Mouse (Mus musculus) forebrain, embryonic 13.5 days (tissue): ENCODE data around the gene Pcca. TPM values are rescaled to one million over a fixed set of nuclear protein-coding genes. Genes with fewer than 3 reads are reported as not detected.
"Not testable (repeated sequence)": the region's sequence is repeated elsewhere in the genome, so short reads cannot be mapped to it uniquely, and the experiment has no call there.

Experiments
- ATAC-seq: fragments of 200-750 bp; cut with Nextera tagmentation; 2 replicates; pipeline ENCODE4 v1.8.0; 2017
- H3K27ac ChIP-seq: fragments of 300-500 bp; sonication (generic); 2 replicates; pipeline ENCODE4 v1.5.1; 2015; ENCODE audit warnings: inconsistent platforms, mild to moderate bottlenecking, moderate library complexity
- H3K27me3 ChIP-seq: fragments of 300-500 bp; sonication (generic); 2 replicates; pipeline ENCODE4 v1.6.1; 2015; ENCODE audit warnings: mild to moderate bottlenecking, inconsistent platforms
- H3K36me3 ChIP-seq: fragments of 300-500 bp; sonication (generic); 2 replicates; pipeline ENCODE4 v1.6.1; 2015; ENCODE audit warnings: mild to moderate bottlenecking, inconsistent platforms; ENCODE audit not compliant: poor library complexity, severe bottlenecking
- H3K4me1 ChIP-seq: fragments of 300-500 bp; sonication (generic); 2 replicates; pipeline ENCODE4 v1.6.1; 2015; ENCODE audit warnings: inconsistent platforms
- H3K4me2 ChIP-seq: fragments of 300-500 bp; sonication (generic); 2 replicates; pipeline ENCODE4 v1.6.1; 2015; ENCODE audit warnings: inconsistent platforms, mild to moderate bottlenecking, moderate library complexity
- H3K4me3 ChIP-seq: fragments of 300-500 bp; sonication (generic); 2 replicates; pipeline ENCODE4 v1.5.1; 2015; ENCODE audit warnings: mild to moderate bottlenecking, inconsistent platforms
- H3K9ac ChIP-seq: fragments of 300-500 bp; sonication (generic); 2 replicates; pipeline ENCODE4 v1.6.1; 2015; ENCODE audit warnings: mild to moderate bottlenecking, inconsistent platforms
- H3K9me3 ChIP-seq: fragments of 300-500 bp; sonication (generic); replicated peaks from 2 replicates; pipeline ENCODE4 v1.6.1; 2016; ENCODE audit warnings: inconsistent platforms
- WGBS: fragments of 180-500 bp; shearing (Covaris S2); methylation state at CpG from one replicate; pipeline ENCODE4 v1.1.7; 2015; 5-methylcytosine and 5-hydroxymethylcytosine counted together
- polyA plus RNA-seq: library from polyadenylated mRNA; unstranded; fragments of >200 nt; fragmentation: Nextera tagmentation; extraction: Ambion mirVana; gene quantifications from 2 replicates; pipeline ENCODE4 v1.2.1, GENCODE M21; 2015

Gene Pcca
- polyA plus RNA-seq, 1 experiment from 2014 or later: 25.2 TPM

GRCm38 (mm10) chr14:122574064-122574751 lies 40.1 kb downstream of the Pcca start:
- Histone ChIP-seq H3K4me3 (no peak overlapping the region), H3K27me3 (no peaks in the 10 kb centered on the region), H3K36me3 (0 out of 2 replicates have a peak, but pooled peaks cover 4% of the 10 kb centered on the region), H3K9me3 (peaks cover 6% of the 10 kb centered on the region; the same call in 1 of the 2 replicates), H3K4me2 (no peak overlapping the region), H3K27ac (no peak overlapping the region), H3K9ac (no peak overlapping the region), H3K4me1 (peaks cover 4% of the 10 kb centered on the region)
- WGBS: 94% methylated on average over 7 of the region's 7 CpGs
- ATAC-seq: no peak

- H3K9ac ChIP-seq: no peak overlapping the region
- no peaks in the 10 kb centered on the region for H3K27me3 ChIP-seq
- no peak overlapping the region for H3K4me3 ChIP-seq
- H3K4me2 ChIP-seq: no peak overlapping the region
- peaks cover 11% of the 10 kb centered on the region for H3K4me1 ChIP-seq
- no peak overlapping the region for H3K27ac ChIP-seq
- 0 out of 2 replicates have a peak, but pooled peaks cover 4% of the 10 kb centered on the region for H3K36me3 ChIP-seq
- 86% methylated on average over 4 of the region's 4 CpGs for WGBS
- peaks cover 6% of the 10 kb centered on the region; the same call in 1 of the 2 replicates for H3K9me3 ChIP-seq
- ATAC-seq: no peak
Measured at GRCm38 (mm10) chr14:122577816-122578215, 43.7 kb downstream of the Pcca start.

GRCm38 (mm10) chr14:122582057-122582456 lies 47.9 kb downstream of the Pcca start:
- Histone ChIP-seq H3K9ac (no peak overlapping the region), H3K4me2 (peak overlapping the region; percentile 25), H3K27ac (peak overlapping the region; percentile 59; the same call in 1 of the 2 replicates), H3K27me3 (no peaks in the 10 kb centered on the region), H3K4me3 (no peak overlapping the region), H3K4me1 (peaks cover 12% of the 10 kb centered on the region), H3K9me3 (peaks cover 6% of the 10 kb centered on the region; the same call in 1 of the 2 replicates), H3K36me3 (0 out of 2 replicates have a peak, but pooled peaks cover 4% of the 10 kb centered on the region)
- ATAC-seq: peak; percentile 72; the same call in 1 of the 2 replicates
- 29% methylated on average over 4 of the region's 4 CpGs for WGBS

- H3K9ac ChIP-seq: no peak overlapping the region
- peak overlapping the region; percentile 25 for H3K4me2 ChIP-seq
- peak overlapping the region; percentile 59 for H3K27ac ChIP-seq
- H3K4me1 ChIP-seq: peaks cover 12% of the 10 kb centered on the region
- WGBS: 20% methylated on average over 7 of the region's 7 CpGs
- H3K9me3 ChIP-seq: peaks cover 5% of the 10 kb centered on the region; the same call in 1 of the 2 replicates
- 0 out of 2 replicates have a peak, but pooled peaks cover 3% of the 10 kb centered on the region for H3K36me3 ChIP-seq
- no peak overlapping the region for H3K4me3 ChIP-seq
- H3K27me3 ChIP-seq: no peaks in the 10 kb centered on the region
- ATAC-seq: peak; percentile 68; the same call in 1 of the 2 replicates
Measured at GRCm38 (mm10) chr14:122582491-122583077, 48.5 kb downstream of the Pcca start.

DNA sequence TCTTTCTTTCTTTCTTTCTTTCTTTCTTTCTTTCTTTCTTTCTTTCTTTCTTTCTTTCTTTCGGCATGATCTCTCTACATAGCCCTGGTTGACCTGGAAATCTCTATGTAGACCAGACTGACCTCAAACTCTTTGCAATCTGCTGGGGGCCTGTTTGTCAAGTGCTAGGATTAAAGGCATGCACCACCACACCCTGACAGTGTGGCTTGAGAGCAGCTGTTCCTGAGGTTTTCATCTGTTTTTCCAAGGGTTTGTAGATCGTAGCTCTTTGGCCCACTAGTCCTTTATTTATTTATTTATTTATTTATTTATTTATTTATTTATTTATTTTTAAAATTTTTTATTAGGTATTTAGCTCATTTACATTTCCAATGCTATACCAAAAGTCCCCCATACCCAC lies 50.0 kb downstream of the Pcca start:
- peaks cover 12% of the 10 kb centered on the region for H3K4me1 ChIP-seq
- not testable (repeated sequence) for H3K4me2 ChIP-seq, H3K27ac ChIP-seq, H3K27me3 ChIP-seq, H3K4me3 ChIP-seq, ATAC-seq, H3K9me3 ChIP-seq, H3K36me3 ChIP-seq, H3K9ac ChIP-seq
- WGBS: 93% methylated on average over 2 of the region's 2 CpGs

DNA sequence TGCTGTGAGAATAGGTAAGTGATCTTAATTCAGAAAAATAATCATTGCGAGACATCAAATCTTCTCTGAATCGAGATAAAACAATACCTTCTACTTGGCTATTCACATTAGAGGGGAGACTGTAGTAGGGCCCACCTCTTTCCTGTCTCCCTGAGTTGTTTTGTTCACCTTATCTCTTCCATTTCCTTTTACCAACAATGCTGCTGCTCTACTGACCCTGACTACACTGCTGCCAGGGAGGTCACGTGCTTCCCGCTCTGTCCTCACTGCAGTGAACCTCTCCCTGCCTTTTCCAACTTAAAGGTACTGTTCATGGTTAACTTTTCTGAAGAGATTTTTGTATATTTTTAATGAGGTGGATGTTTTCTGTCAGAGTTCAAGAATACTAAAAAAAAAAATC lies 52.8 kb downstream of the Pcca start:
- peaks cover 9% of the 10 kb centered on the region for H3K4me1 ChIP-seq
- no peaks in the 10 kb centered on the region for H3K36me3 ChIP-seq
- H3K4me2 ChIP-seq: no peak overlapping the region
- no peaks in the 10 kb centered on the region for H3K27me3 ChIP-seq
- no peak overlapping the region for H3K9ac ChIP-seq
- H3K27ac ChIP-seq: no peak overlapping the region
- WGBS: 91% methylated on average over 4 of the region's 4 CpGs
- no peak for ATAC-seq
- no peaks in the 10 kb centered on the region for H3K9me3 ChIP-seq
- H3K4me3 ChIP-seq: no peak overlapping the region

- no peak overlapping the region for H3K4me3 ChIP-seq
- ATAC-seq: no peak
- WGBS: 96% methylated on average over 5 of the region's 5 CpGs
Measured at GRCm38 (mm10) chr14:122597534-122597933, 63.4 kb downstream of the Pcca start.

GRCm38 (mm10) chr14:122598802-122599201 lies 64.7 kb downstream of the Pcca start:
- H3K36me3 ChIP-seq: no peaks in the 10 kb centered on the region
- H3K4me2 ChIP-seq: no peak overlapping the region
- H3K27me3 ChIP-seq: no peaks in the 10 kb centered on the region
- peaks cover 5% of the 10 kb centered on the region; the same call in 1 of the 2 replicates for H3K4me1 ChIP-seq
- H3K9me3 ChIP-seq: no peaks in the 10 kb centered on the region
- no peak for ATAC-seq
- no peak overlapping the region for H3K27ac ChIP-seq
- no peak overlapping the region for H3K4me3 ChIP-seq
- no peak overlapping the region for H3K9ac ChIP-seq
- 85% methylated on average over 2 of the region's 2 CpGs for WGBS

More at GRCm38 (mm10) chr14:122597534-122597933, 63.4 kb downstream of the Pcca start:
- no peak overlapping the region for H3K27ac ChIP-seq
- H3K36me3 ChIP-seq: no peaks in the 10 kb centered on the region
- H3K4me1 ChIP-seq: 0 out of 2 replicates have a peak, but pooled peaks cover 5% of the 10 kb centered on the region
- H3K27me3 ChIP-seq: no peaks in the 10 kb centered on the region
- H3K4me2 ChIP-seq: no peak overlapping the region
- no peak overlapping the region for H3K9ac ChIP-seq
- H3K9me3 ChIP-seq: no peaks in the 10 kb centered on the region

DNA sequence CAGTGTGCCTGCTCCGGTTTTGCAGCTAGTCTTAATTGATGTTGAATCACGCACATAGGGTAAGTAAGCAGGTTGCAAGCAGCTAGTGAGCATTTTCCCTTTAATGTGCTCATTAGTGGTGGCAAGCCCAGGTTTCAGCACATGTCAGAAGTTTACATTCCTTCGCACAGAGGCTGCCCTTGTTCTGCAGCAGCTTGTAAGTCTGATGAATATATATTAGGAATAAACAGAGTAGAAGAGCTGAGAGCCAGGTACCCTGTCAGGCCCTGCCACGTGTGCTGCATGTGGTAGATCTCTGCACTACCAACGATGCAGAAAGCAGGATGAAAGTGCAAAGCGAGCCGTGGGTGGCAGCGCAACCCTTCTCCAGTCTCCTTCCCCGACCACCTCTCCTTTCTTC lies 65.7 kb downstream of the Pcca start:
- Histone ChIP-seq H3K9me3 (no peaks in the 10 kb centered on the region), H3K27ac (no peak overlapping the region), H3K4me2 (no peak overlapping the region), H3K27me3 (no peaks in the 10 kb centered on the region), H3K9ac (no peak overlapping the region), H3K36me3 (no peaks in the 10 kb centered on the region), H3K4me3 (no peak overlapping the region), H3K4me1 (peaks cover 10% of the 10 kb centered on the region)
- WGBS: 51% methylated on average over 9 of the region's 9 CpGs
- ATAC-seq: peak; percentile 33; the same call in 1 of the 2 replicates

DNA sequence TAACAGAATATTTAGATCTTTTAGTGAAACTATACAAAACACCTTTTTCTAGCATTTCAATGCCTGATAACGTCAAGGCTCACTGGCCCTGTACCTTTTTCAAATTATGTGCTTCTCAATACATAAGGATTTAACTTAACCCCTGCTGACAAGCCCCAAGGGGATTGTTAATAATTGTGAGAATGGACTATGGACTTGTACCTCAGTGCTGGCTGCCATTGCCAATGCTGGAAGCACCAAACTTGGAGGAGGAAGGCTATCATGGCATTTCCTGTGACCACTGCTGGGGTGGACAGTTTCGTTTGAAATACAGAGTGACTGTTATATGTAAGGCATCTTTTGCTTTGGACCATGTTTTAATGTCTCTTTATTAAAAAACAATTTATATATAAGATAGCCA lies 68.6 kb downstream of the Pcca start:
- no peak overlapping the region for H3K9ac ChIP-seq
- H3K4me1 ChIP-seq: peaks cover 21% of the 10 kb centered on the region
- 58% methylated on average over 2 of the region's 2 CpGs for WGBS
- no peak overlapping the region for H3K4me3 ChIP-seq
- no peaks in the 10 kb centered on the region for H3K36me3 ChIP-seq
- no peak overlapping the region for H3K4me2 ChIP-seq
- ATAC-seq: no peak
- H3K27me3 ChIP-seq: no peaks in the 10 kb centered on the region
- no peaks in the 10 kb centered on the region for H3K9me3 ChIP-seq
- H3K27ac ChIP-seq: no peak overlapping the region

GRCm38 (mm10) chr14:122606499-122606898 lies 72.4 kb downstream of the Pcca start:
- peak; percentile 62; the same call in 1 of the 2 replicates for ATAC-seq
- WGBS: 35% methylated on average over 1 of the region's 1 CpGs

GRCm38 (mm10) chr14:122607456-122607855 lies 73.3 kb downstream of the Pcca start:
- no peak overlapping the region for H3K27ac ChIP-seq
- H3K4me2 ChIP-seq: no peak overlapping the region
- H3K9ac ChIP-seq: no peak overlapping the region
- H3K4me1 ChIP-seq: peaks cover 16% of the 10 kb centered on the region
- H3K36me3 ChIP-seq: no peaks in the 10 kb centered on the region
- ATAC-seq: no peak
- H3K27me3 ChIP-seq: no peaks in the 10 kb centered on the region
- H3K9me3 ChIP-seq: no peaks in the 10 kb centered on the region
- H3K4me3 ChIP-seq: no peak overlapping the region
- 85% methylated on average over 4 of the region's 4 CpGs for WGBS

More at GRCm38 (mm10) chr14:122606499-122606898, 72.4 kb downstream of the Pcca start:
- 0 out of 2 replicates have a peak overlapping the region, but pooled peaks have one; percentile 21 for H3K9ac ChIP-seq
- peaks cover 16% of the 10 kb centered on the region for H3K4me1 ChIP-seq
- no peaks in the 10 kb centered on the region for H3K9me3 ChIP-seq
- no peak overlapping the region for H3K4me2 ChIP-seq
- H3K36me3 ChIP-seq: no peaks in the 10 kb centered on the region
- H3K4me3 ChIP-seq: no peak overlapping the region
- no peak overlapping the region for H3K27ac ChIP-seq
- no peaks in the 10 kb centered on the region for H3K27me3 ChIP-seq
